18 mouse cellular contexts compared by ENCODE assay signal in the genomic region with DNA sequence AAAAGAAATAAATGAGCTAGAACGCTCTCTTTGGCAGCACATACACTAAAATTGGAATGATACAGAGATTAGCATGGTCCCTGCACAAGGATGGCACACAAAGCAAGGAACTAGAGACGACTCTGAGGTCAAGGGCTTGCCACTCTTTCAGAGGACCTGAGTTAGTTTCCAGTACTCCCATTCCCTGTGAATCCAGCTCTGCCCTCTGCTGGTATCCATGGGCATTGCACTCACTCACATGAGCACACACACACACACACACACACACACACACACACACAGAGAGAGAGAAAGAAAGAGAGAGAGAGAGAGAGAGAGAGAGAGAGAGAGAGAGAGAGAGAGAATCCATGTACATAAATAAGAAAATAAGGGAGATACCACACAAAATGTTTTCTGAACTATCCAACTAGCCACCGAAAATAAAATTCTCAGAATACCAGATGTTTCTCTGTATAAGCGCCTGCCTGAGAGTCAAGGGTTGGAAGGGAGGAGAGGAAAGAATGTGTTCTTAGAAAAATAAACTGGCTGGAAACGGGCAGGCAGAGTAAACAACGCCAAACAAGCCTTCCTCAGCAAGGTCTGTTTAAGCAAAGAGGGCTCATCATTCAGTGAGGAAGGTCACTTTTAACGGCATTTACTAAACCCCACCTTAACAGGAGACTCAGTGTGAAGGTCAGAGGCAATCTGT. TPM values are rescaled to one million over a fixed set of nuclear protein-coding genes. Genes with fewer than 3 reads are reported as not detected.
DNase-seq lines count a peak whose midpoint lies in the region; ATAC-seq and TF ChIP-seq lines count a peak whose summit lies in the region.
"Had no signal": no experiment of that assay in that cellular context is flagged by ENCODE, and none has a peak within 500 bp of the region (broad histone marks: within the 10 kb centered on the region; RNA-seq: fewer than 3 reads in every experiment).

No protein-coding gene starts in this region.

- intact Hi-C loops in left cerebral cortex, adult 2 months (cut with DNase I), result no loop called here

- no peak for ATAC-seq in forebrain, postnatal 0 days
- ATAC-seq in forebrain, embryonic 11.5 days (replicated peaks; ENCODE audit: low FRiP score), result no peak
- ATAC-seq in neural tube, embryonic 15.5 days (ENCODE audit: low FRiP score), result no peak
- ATAC-seq: forebrain, embryonic 16.5 days; intestine, embryonic 16.5 days; midbrain, embryonic 15.5 days had no signal

- no peak overlapping the region for H3K4me2 ChIP-seq in forebrain, postnatal 0 days (ENCODE audit: low read depth)
- H3K4me2 ChIP-seq in forebrain, embryonic 11.5 days (ENCODE audit: low read depth, low read length, severe bottlenecking), result no peak overlapping the region
- no peak overlapping the region for H3K4me2 ChIP-seq in neural tube, embryonic 15.5 days
- H3K4me2 ChIP-seq: embryonic facial prominence, embryonic 12.5 days; hindbrain, embryonic 12.5 days; limb, embryonic 15.5 days; midbrain, embryonic 15.5 days had no signal

- 93% methylated on average over 7 of the region's 7 CpGs for WGBS in forebrain, postnatal 0 days
- WGBS in forebrain, embryonic 11.5 days, result 96% methylated on average over 7 of the region's 7 CpGs
- 88% methylated on average over 7 of the region's 7 CpGs for WGBS in neural tube, embryonic 15.5 days

- no peak overlapping the region for H3K9ac ChIP-seq in forebrain, postnatal 0 days
- H3K9ac ChIP-seq in forebrain, embryonic 11.5 days (ENCODE audit: low read length), result no peak overlapping the region
- H3K9ac ChIP-seq in neural tube, embryonic 15.5 days (replicated peaks), result no peak overlapping the region
- H3K9ac ChIP-seq: embryonic facial prominence, embryonic 12.5 days; hindbrain, embryonic 12.5 days; limb, embryonic 15.5 days; midbrain, embryonic 15.5 days had no signal

- H3K36me3 ChIP-seq in forebrain, postnatal 0 days (ENCODE audit: insufficient read depth), result no peaks in the 10 kb centered on the region
- H3K36me3 ChIP-seq in forebrain, embryonic 11.5 days (ENCODE audit: control insufficient read depth, insufficient read depth, low read length), result no peaks in the 10 kb centered on the region
- H3K36me3 ChIP-seq in E14TG2a.4 (ENCODE audit: insufficient read depth, low read length), result no peaks in the 10 kb centered on the region
- H3K36me3 ChIP-seq in neural tube, embryonic 15.5 days, result no peaks in the 10 kb centered on the region
- H3K36me3 ChIP-seq: hindbrain, embryonic 12.5 days; midbrain, embryonic 15.5 days had no signal

- no peak for TF ChIP-seq POLR2A in brain, embryonic 14.5 days (IDR thresholded peaks at IDR 0.05; ENCODE audit: borderline replicate concordance, extremely low read depth, insufficient read depth, insufficient read length, poor library complexity, severe bottlenecking)

- no peak overlapping the region for H3K27ac ChIP-seq in forebrain, postnatal 0 days (ENCODE audit: low read depth, low read length)
- no peak overlapping the region for H3K27ac ChIP-seq in forebrain, embryonic 11.5 days (ENCODE audit: low read depth, low read length)
- H3K27ac ChIP-seq in left cerebral cortex, adult 2 months, result no peak overlapping the region
- H3K27ac ChIP-seq in neural tube, embryonic 15.5 days (replicated peaks), result no peak overlapping the region
- H3K27ac ChIP-seq: embryonic facial prominence, embryonic 12.5 days; hindbrain, embryonic 12.5 days; limb, embryonic 15.5 days; midbrain, embryonic 15.5 days had no signal

- H3K9me3 ChIP-seq in forebrain, postnatal 0 days (ENCODE audit: low read length), result no peaks in the 10 kb centered on the region
- peaks cover 4% of the 10 kb centered on the region; the same call in 1 of the 2 replicates for H3K9me3 ChIP-seq in forebrain, embryonic 11.5 days (ENCODE audit: control insufficient read depth, low read length)
- no peaks in the 10 kb centered on the region for H3K9me3 ChIP-seq in E14TG2a.4 (ENCODE audit: low read length)
- no peaks in the 10 kb centered on the region for H3K9me3 ChIP-seq in neural tube, embryonic 15.5 days (replicated peaks)
- H3K9me3 ChIP-seq: embryonic facial prominence, embryonic 12.5 days; hindbrain, embryonic 12.5 days; limb, embryonic 15.5 days; midbrain, embryonic 15.5 days had no signal

- TF ChIP-seq CTCF in forebrain, postnatal 0 days (IDR thresholded peaks at IDR 0.05; ENCODE audit: low read depth), result peak; percentile 29; the same call in 1 of the 2 replicates
- TF ChIP-seq CTCF in left cerebral cortex, adult 2 months (IDR thresholded peaks at IDR 0.05), result peak; percentile 1; the same call in 1 of the 2 replicates
- TF ChIP-seq CTCF in E14TG2a.4 (conservative IDR thresholded peaks at IDR 0.05; ENCODE audit: low read length), result peak; percentile 66
- TF ChIP-seq CTCF in brain, embryonic 14.5 days (IDR thresholded peaks at IDR 0.05; ENCODE audit: borderline replicate concordance, extremely low read depth, insufficient read depth, insufficient read length), result peak; percentile 20; the same call in 1 of the 2 replicates

- H3K27me3 ChIP-seq in forebrain, postnatal 0 days (ENCODE audit: insufficient read depth, low read length), result no peaks in the 10 kb centered on the region
- H3K27me3 ChIP-seq in forebrain, embryonic 11.5 days (ENCODE audit: control insufficient read depth, insufficient read depth, low read length), result no peaks in the 10 kb centered on the region
- no peaks in the 10 kb centered on the region for H3K27me3 ChIP-seq in E14TG2a.4 (ENCODE audit: insufficient read depth, low read length)
- H3K27me3 ChIP-seq in neural tube, embryonic 15.5 days (replicated peaks), result no peaks in the 10 kb centered on the region
- H3K27me3 ChIP-seq: embryonic facial prominence, embryonic 12.5 days; hindbrain, embryonic 12.5 days; limb, embryonic 15.5 days; midbrain, embryonic 15.5 days had no signal

- 0 out of 2 replicates have a peak, but pooled peaks cover 3% of the 10 kb centered on the region for H3K4me1 ChIP-seq in forebrain, postnatal 0 days (ENCODE audit: insufficient read depth)
- peaks cover 2% of the 10 kb centered on the region; the same call in 1 of the 2 replicates for H3K4me1 ChIP-seq in forebrain, embryonic 11.5 days (replicated peaks; ENCODE audit: control insufficient read depth, insufficient read depth, low read length)
- peaks cover 54% of the 10 kb centered on the region for H3K4me1 ChIP-seq in E14TG2a.4 (replicated peaks; ENCODE audit: low read depth, low read length)
- H3K4me1 ChIP-seq in neural tube, embryonic 15.5 days, result peaks cover 4% of the 10 kb centered on the region
- H3K4me1 ChIP-seq: embryonic facial prominence, embryonic 12.5 days; limb, embryonic 15.5 days had no signal

- no peak overlapping the region for H3K4me3 ChIP-seq in forebrain, postnatal 0 days (ENCODE audit: low read depth, low read length)
- H3K4me3 ChIP-seq in forebrain, embryonic 11.5 days (ENCODE audit: low read depth, low read length), result no peak overlapping the region
- no peak overlapping the region for H3K4me3 ChIP-seq in left cerebral cortex, adult 2 months
- H3K4me3 ChIP-seq in E14TG2a.4 (replicated peaks; ENCODE audit: low read length), result no peak overlapping the region
- H3K4me3 ChIP-seq in neural tube, embryonic 15.5 days (replicated peaks), result no peak overlapping the region
- H3K4me3 ChIP-seq: embryonic facial prominence, embryonic 12.5 days; hindbrain, embryonic 12.5 days; limb, embryonic 15.5 days; midbrain, embryonic 15.5 days had no signal

- no peak for DNase-seq in forebrain, postnatal 0 days
- DNase-seq in forebrain, embryonic 11.5 days (ENCODE audit: low spot score), result no peak
- DNase-seq in left cerebral cortex, adult 2 months (ENCODE audit: extremely low spot score in 1 of 2, low spot score in 2 of 2), result no peak
- DNase-seq in left cerebral cortex, adult 9 months (ENCODE audit: low spot score in 2 of 2), result no peak
- no peak for DNase-seq in brain, embryonic 14.5 days (ENCODE audit: low read depth)
- DNase-seq in retina, postnatal 1 day, result no peak
- DNase-seq: adrenal gland, adult 2 months; cerebellum, adult 18-20 months; kidney, postnatal 25 days; right cerebral cortex, adult 18-20 months had no signal

RNA-seq across cellular contexts. Expression of a gene that starts 27.0 kb away (rescaled TPM):
- total RNA-seq in forebrain, postnatal 0 days (2014; rRNA removed), result 17.8 and 19.7 TPM in 2 replicates
- polyA plus RNA-seq in forebrain, postnatal 0 days (2015; fragmentation: Nextera tagmentation; extraction: Ambion mirVana), result 6.7 and 9.2 TPM in 2 replicates
- 21.6 and 23.1 TPM in 2 replicates for polyA plus RNA-seq in forebrain, embryonic 11.5 days (2014; fragmentation: Nextera tagmentation; extraction: Ambion mirVana)
- total RNA-seq in left cerebral cortex, adult 2 months (2021), result 10 to 100 TPM; 19.1 to 22.7 TPM
- 15.1 and 24.8 TPM in 2 replicates for polyA plus RNA-seq in brain, embryonic 14.5 days (2012; rRNA removed)
- polyA plus RNA-seq in neural tube, embryonic 15.5 days (2015; fragmentation: Nextera tagmentation; extraction: Ambion mirVana), result 10.2 and 10.4 TPM in 2 replicates

Comparison
In these comparisons a context has a peak if more than half of its experiments do, and no peak if none do; other contexts are left out.
1. CTCF ChIP-seq: peak in every context shown above with its lines; median percentile 66 in E14TG2a.4; 29 in forebrain, postnatal 0 days; 20 in brain, embryonic 14.5 days; 1 in left cerebral cortex, adult 2 months.